Mouse (Mus musculus) mouse embryonic stem cell (cell line): ENCODE results near the gene Tmem160.

Experiments
- in situ Hi-C, 2 experiments: fragments of 300-500 bp; cut with MboI; formaldehyde crosslinking; loops; 1 replicate in 1 of 2; 3 replicates in 1 of 2; pipeline ENCODE4 v1.14.3; 2019 to 2020; ENCODE audit warnings: low sequenced_read_pairs in 2 of 2, low pct_unique_long_range_greater_than_20kb in 1 of 2, mixed read lengths in 1 of 2; ENCODE audit not compliant: unreplicated experiment in 1 of 2

Tmem160 gene

DNA sequence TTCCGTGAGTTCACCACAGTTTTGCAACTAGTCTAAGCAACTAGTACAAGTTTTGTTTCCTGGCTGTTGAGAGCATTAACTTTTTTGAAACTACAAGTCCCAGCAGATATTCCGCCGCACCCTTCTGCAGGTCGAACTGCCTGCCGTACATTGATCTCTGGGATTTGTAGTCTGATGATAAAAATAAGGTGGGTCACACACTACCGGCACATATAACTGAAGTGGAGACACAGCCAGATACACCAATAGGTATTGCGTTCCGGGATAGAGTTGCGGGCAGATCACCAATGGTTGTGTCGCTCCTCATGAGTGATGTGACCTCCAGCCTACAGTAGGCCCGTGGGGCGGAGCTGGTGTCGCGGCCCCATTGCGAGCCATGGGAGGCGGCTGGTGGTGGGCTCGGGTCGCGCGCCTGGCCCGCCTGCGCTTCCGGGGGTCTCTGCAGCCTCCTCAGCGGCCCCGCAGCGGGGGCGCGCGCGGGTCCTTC is at the start of gene Tmem160:
Gene Tmem160, plus strand, starts transcription at position 193 of the 487 bp plus-strand sequence.
- in situ Hi-C loops = no loop called here

DNA sequence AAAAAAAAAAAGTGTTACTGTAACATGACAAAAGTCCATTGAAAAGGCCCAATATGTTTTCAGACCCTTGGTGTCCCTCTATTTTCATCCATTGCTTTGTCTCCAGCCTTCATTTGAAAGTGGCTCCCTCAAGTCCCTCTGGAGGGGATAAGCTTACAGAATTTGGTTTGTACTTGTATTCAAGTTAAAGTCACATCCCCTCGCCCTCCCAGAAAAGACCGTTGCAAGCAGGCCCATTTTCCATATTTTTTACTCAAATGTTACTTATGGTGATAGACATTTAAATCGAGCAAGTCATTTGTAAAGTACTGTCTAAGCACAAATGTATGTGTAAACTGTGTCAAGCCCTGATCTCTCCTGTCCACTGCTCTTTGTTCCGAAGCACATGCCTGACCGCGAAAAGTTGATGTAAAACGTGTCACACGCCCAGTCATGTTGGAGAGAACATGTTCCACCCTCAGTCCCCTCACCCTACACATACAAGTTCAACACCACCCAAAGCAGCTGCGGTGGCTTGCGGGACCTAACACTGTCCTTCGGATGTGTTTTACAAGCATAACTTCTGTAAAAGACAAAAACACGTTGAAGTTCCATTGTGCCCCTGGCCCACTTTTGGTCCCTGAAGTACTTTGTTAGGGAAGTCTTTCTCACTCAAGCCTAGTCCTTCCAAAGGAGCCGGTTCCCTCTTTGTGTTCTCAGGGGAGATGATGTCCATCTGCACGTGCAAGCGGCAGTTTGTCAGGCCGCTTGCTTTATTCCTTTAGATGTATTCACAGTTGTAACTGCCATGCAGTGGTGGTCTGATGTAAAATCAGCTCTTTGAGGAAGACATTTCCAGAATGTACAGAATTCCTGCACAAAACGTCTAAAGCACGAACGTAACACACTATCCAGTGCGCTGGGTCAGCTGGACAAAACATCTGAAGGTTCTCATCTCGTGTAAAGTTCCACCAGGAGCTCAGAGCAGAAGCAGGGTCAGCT is 49.3 kb upstream of the Tmem160 start:
- in situ Hi-C loops = no loop called here

- in situ Hi-C loops = loop anchor here in 1 of 2 experiments (5.0 kb wide), 1 partner anchor 53 kb away; no protein-coding TSS in a partner anchor
Observed at GRCm38 (mm10) chr7:16404315-16405072, 48.1 kb upstream of the Tmem160 start.

GRCm38 (mm10) chr7:16405073-16405455 is 47.5 kb upstream of the Tmem160 start:
- in situ Hi-C loops = loop anchor here in 1 of 2 experiments (5.0 kb wide), 1 partner anchor 52 kb away; no protein-coding TSS in a partner anchor

DNA sequence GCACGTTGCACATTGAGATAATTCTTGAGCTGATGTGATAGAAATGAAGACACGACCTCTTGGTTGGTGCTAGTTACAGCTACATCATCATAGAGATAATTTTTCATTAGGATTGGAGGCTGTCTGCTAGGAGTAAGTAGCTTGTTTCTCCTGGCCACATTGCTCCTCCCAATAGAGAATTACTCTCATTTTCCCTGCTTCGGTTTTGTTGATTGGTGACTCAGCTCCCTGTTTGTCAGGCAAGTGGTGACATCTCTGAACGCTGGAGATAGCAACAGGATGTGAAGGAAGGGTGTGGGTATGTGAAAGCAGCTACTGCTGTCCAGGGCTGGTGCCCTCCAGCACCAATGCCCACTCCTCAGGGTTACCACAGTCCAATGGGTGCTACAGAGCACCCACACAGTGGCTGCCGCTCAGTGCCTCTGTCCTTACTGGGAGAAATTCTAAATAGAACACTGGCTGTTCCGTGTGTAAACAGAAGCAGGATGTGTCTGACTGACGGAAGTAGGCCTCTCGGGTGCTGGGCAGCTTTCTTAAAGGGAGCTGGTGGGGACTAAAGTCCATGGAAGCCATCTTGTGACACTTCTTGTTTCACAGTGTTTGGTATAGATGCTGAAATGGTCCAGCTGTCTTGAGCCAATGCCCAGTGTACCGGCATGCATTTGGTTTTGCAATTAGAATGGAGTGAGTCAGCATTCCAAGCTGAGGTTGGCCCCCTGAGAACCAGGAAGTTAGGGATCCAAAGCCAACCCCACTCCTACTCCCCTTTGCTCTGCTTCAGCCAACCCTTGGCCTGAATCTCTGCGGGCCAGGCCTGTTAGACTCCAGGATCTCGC is 46.8 kb upstream of the Tmem160 start:
- in situ Hi-C loops = loop anchor here in 1 of 2 experiments (5.0 kb wide), 1 partner anchor 52 kb away; no protein-coding TSS in a partner anchor

DNA sequence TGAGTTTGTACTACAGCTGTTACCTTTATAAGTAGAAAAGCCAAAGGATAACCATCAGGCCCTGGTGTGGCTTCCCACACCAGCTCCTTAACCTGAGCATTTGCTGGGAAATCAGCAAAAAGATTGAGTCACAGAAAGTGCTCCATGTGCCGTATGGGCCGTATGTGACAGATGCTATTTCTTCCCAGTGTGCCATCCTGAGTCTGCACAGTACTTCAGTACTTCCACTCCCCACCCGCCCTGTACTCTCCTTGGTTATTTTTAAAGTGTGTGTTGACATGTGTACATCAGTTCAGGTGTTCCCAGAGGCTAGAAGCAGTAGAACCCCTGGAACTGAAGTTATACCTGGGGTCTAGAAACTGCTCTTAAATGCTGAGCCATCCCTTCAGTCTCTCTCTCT is 45.6 kb upstream of the Tmem160 start:
- in situ Hi-C loops = loop anchor here in 1 of 2 experiments (5.0 kb wide), 1 partner anchor 50 kb away; no protein-coding TSS in a partner anchor

- in situ Hi-C loops = no loop called here
Observed at GRCm38 (mm10) chr7:16411100-16411499, 41.5 kb upstream of the Tmem160 start.

- in situ Hi-C loops = no loop called here
Observed at GRCm38 (mm10) chr7:16412220-16412896, 40.2 kb upstream of the Tmem160 start.

- in situ Hi-C loops = no loop called here
Observed at GRCm38 (mm10) chr7:16412930-16413329, 39.6 kb upstream of the Tmem160 start.

- in situ Hi-C loops = no loop called here
Observed at GRCm38 (mm10) chr7:16415426-16415825, 37.2 kb upstream of the Tmem160 start.

DNA sequence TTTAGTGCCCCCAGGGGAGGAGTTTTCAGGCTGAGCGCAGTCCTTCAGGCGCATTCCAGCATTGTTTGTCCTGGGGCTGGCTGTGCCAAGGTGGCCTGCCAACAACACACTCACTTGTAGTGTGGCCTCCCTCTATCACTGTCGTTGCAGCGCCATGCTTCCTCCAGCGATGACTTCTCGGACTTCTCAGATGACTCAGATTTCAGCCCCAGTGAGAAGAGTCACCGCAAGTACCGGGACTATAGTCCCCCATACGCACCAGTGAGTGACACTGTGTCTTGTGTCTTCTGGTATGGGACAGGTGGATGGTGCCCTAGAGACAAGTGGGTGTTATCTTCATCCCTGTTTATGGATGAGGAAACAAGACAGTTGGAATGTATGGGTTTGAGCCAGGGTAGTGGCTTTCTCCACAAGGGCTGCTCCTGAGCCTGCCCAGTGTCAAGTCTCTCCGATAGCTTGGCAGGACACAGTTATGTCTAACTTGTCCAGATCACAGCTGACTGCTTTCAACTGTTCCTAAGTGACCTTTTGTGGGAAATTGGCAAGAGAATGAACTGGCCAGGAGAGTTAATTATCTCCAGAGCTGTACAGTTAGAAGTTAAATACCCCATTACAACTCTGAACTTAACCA is 35.3 kb upstream of the Tmem160 start:
- in situ Hi-C loops = no loop called here

DNA sequence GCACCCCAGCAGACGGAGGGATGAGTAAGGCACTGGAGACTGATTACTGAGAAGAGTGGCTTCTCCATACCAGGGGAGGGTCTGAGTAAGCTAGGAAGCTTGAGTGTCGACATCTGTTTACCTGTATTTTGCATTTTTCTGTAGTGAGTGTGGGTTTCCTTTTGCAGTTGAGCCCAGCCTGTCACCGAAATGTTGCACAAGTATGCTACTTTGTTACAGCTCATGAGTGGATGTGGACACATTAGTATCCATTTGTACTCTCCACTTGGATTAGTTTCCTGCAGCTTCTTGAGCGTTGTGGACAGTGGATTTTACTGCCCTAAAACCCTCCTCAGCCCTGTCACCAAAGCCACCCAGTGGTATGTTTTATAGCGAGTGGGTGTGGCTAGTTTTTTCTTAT is 33.9 kb upstream of the Tmem160 start:
- in situ Hi-C loops = no loop called here

DNA sequence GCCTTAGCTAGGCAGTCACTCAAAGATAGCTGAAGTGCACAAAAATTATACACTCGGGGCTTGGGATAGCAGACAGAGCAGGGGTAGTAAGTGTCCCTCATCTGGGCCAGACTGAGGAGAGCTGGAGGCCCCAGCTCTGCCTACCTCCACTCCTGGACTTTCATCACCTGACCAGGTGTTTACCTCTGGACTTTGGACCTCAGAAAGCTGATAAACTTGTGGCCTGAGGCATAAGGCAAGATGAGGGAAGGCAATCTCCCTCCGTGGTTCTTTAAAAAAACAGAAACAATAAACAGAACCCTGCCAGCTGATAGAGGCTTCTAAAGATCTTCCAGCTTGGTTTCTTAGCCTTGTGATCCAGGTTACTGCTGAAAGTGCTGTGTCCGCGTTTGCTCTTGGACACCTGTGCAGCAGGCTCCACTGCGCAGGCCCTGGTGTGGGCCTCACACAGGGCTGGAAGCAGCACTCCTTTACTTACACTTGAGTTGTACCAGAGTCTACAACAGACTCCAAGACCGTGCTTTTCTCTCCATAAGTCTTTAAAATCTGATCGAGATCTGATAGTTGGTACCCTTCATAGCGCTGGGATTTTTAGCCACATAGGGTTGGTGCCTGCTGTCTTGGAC is 32.0 kb upstream of the Tmem160 start:
- in situ Hi-C loops = no loop called here

GRCm38 (mm10) chr7:16422222-16422856 is 30.2 kb upstream of the Tmem160 start:
- in situ Hi-C loops = no loop called here

GRCm38 (mm10) chr7:16423731-16424130 is 28.8 kb upstream of the Tmem160 start:
- in situ Hi-C loops = no loop called here

GRCm38 (mm10) chr7:16425721-16426120 is 26.9 kb upstream of the Tmem160 start:
- in situ Hi-C loops = no loop called here
